In the genomic region with DNA sequence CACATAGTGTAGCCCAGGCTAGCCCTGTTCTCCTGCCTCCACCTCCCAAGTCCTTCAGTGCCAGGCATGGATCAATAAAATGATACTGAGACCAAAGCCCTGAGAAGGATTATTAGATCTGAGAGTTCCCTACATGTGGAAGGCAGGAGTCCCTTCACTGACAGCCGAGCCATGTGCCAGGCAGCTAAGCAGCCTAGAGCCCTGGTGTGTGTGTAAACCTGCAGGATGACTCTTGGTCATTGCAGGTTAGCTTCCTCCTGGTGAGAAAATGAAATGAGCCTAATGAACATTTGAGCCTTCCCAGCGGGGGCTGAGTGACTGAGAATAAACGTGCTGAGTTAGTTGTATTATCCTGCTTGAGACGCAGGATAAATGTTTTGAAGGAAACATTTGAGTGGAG, we compare ENCODE assay signal across 18 mouse cellular contexts. TPM values are rescaled to one million over a fixed set of nuclear protein-coding genes. Genes with fewer than 3 reads are reported as not detected.
DNase-seq lines count a peak whose midpoint lies in the region; ATAC-seq lines count a peak whose summit lies in the region.
"Had no signal": no experiment of that assay in that cellular context is flagged by ENCODE, and none has a peak within 500 bp of the region (broad histone marks: within the 10 kb centered on the region; RNA-seq: fewer than 3 reads in every experiment).

No protein-coding gene starts in this region.

- H3K4me1 ChIP-seq in heart, embryonic 10.5 days = peaks cover 15% of the 10 kb centered on the region
- H3K4me1 ChIP-seq in midbrain, embryonic 14.5 days (ENCODE audit: control insufficient read depth, insufficient read depth, low read length) = 0 out of 2 replicates have a peak, but pooled peaks cover 4% of the 10 kb centered on the region
- H3K4me1 ChIP-seq: intestine, embryonic 15.5 days; kidney, embryonic 15.5 days had no signal

- H3K9me3 ChIP-seq in heart, embryonic 10.5 days = no peaks in the 10 kb centered on the region
- peaks cover 3% of the 10 kb centered on the region; the same call in 1 of the 2 replicates for H3K9me3 ChIP-seq in midbrain, embryonic 14.5 days (ENCODE audit: control insufficient read depth, low read length)
- H3K9me3 ChIP-seq: embryonic facial prominence, embryonic 13.5 days; forebrain, embryonic 12.5 days; heart, embryonic 12.5 days; intestine, embryonic 15.5 days; kidney, embryonic 15.5 days had no signal

- 75% methylated on average over 4 of the region's 4 CpGs for WGBS in heart, embryonic 10.5 days
- WGBS in midbrain, embryonic 14.5 days = 82% methylated on average over 4 of the region's 4 CpGs

- H3K9ac ChIP-seq in midbrain, embryonic 14.5 days (replicated peaks; ENCODE audit: low read length) = no peak overlapping the region
- H3K9ac ChIP-seq: embryonic facial prominence, embryonic 13.5 days; forebrain, embryonic 12.5 days; heart, embryonic 12.5 days; hindbrain, embryonic 13.5 days; intestine, embryonic 15.5 days; kidney, embryonic 15.5 days had no signal

- H3K27me3 ChIP-seq in heart, embryonic 10.5 days (ENCODE audit: insufficient read depth, poor library complexity, severe bottlenecking) = no peaks in the 10 kb centered on the region
- no peaks in the 10 kb centered on the region for H3K27me3 ChIP-seq in midbrain, embryonic 14.5 days (ENCODE audit: control insufficient read depth, insufficient read depth, low read length)
- H3K27me3 ChIP-seq: embryonic facial prominence, embryonic 13.5 days; forebrain, embryonic 12.5 days; heart, embryonic 12.5 days; hindbrain, embryonic 13.5 days; intestine, embryonic 15.5 days; kidney, embryonic 15.5 days had no signal

- no peak overlapping the region for H3K4me3 ChIP-seq in heart, embryonic 10.5 days
- no peak overlapping the region for H3K4me3 ChIP-seq in midbrain, embryonic 14.5 days (replicated peaks; ENCODE audit: low read depth, low read length)
- H3K4me3 ChIP-seq: embryonic facial prominence, embryonic 13.5 days; forebrain, embryonic 12.5 days; heart, embryonic 12.5 days; hindbrain, embryonic 13.5 days; intestine, embryonic 15.5 days; kidney, embryonic 15.5 days had no signal

- ATAC-seq in midbrain, embryonic 14.5 days (ENCODE audit: low FRiP score, low TSS enrichment) = no peak
- ATAC-seq: forebrain, embryonic 16.5 days; intestine, embryonic 15.5 days had no signal

- DNase-seq in cerebellum, adult 11-12 months = peak; percentile 33
- no peak for DNase-seq in cerebellum, adult 11 months
- peak; percentile 55 for DNase-seq in heart, embryonic 10.5 days (ENCODE audit: low spot score)
- no peak for DNase-seq in heart, adult 9 months (ENCODE audit: low spot score in 2 of 2)
- peak; percentile 47 for DNase-seq in cerebellum, postnatal 10 days
- no peak for DNase-seq in midbrain, embryonic 14.5 days
- DNase-seq in kidney, postnatal 10 days = no peak
- DNase-seq: adrenal gland, postnatal 10 days; gastrocnemius, postnatal 36 days; heart, adult 18-20 months; kidney, adult 18-20 months had no signal

- peak overlapping the region; percentile 59; the same call in 1 of the 2 replicates for H3K27ac ChIP-seq in heart, embryonic 10.5 days
- H3K27ac ChIP-seq in midbrain, embryonic 14.5 days (replicated peaks; ENCODE audit: low read depth, low read length) = no peak overlapping the region
- H3K27ac ChIP-seq: embryonic facial prominence, embryonic 13.5 days; forebrain, embryonic 12.5 days; hindbrain, embryonic 13.5 days; intestine, embryonic 15.5 days; kidney, embryonic 15.5 days had no signal

- no peaks in the 10 kb centered on the region for H3K36me3 ChIP-seq in heart, embryonic 10.5 days
- peaks cover 9% of the 10 kb centered on the region; the same call in 1 of the 2 replicates for H3K36me3 ChIP-seq in midbrain, embryonic 14.5 days (ENCODE audit: control insufficient read depth, insufficient read depth, low read length)
- H3K36me3 ChIP-seq: embryonic facial prominence, embryonic 13.5 days; intestine, embryonic 15.5 days; kidney, embryonic 15.5 days had no signal

- H3K4me2 ChIP-seq in midbrain, embryonic 14.5 days (ENCODE audit: low read length) = no peak overlapping the region
- H3K4me2 ChIP-seq: embryonic facial prominence, embryonic 13.5 days; forebrain, embryonic 12.5 days; hindbrain, embryonic 13.5 days; intestine, embryonic 15.5 days; kidney, embryonic 15.5 days had no signal

RNA-seq across cellular contexts. Expression of a gene that starts 49.2 kb away (rescaled TPM):
- polyA plus RNA-seq in heart, embryonic 10.5 days (2016; fragmentation: Nextera tagmentation; extraction: Ambion mirVana) = 26.5 and 27.7 TPM in 2 replicates
- 93.0 and 94.6 TPM in 2 replicates for polyA plus RNA-seq in midbrain, embryonic 14.5 days (2014; fragmentation: Nextera tagmentation; extraction: Ambion mirVana)

Comparison
In these comparisons a context has a peak if more than half of its experiments do, and no peak if none do; other contexts are left out.
1. DNase-seq: peak in cerebellum, adult 11-12 months (single experiment), heart, embryonic 10.5 days (single experiment) and cerebellum, postnatal 10 days (2 of 2); none in cerebellum, adult 11 months (single experiment), heart, adult 9 months (0 of 2), midbrain, embryonic 14.5 days (single experiment) and kidney, postnatal 10 days (single experiment).